Mouse (Mus musculus) left cerebral cortex, postnatal 36 days (tissue): Measurements from ENCODE around the gene Maff. TPM values are rescaled to one million over a fixed set of nuclear protein-coding genes. Genes with fewer than 3 reads are reported as not detected.

ENCODE experiments used
- DNase-seq, 2 experiments: peaks; one replicate each; pipeline ENCODE4 v3.0.0; 2021 to 2022; ENCODE audit warnings: low spot score in 2 of 2, mixed read lengths in 1 of 2
- intact Hi-C: fragments of 180-260 bp; cut with DNase I; formaldehyde crosslinking; loops from one replicate; pipeline ENCODE4 v1.15.1; 2025
- total RNA-seq, 2 experiments: library from RNA; stranded (reverse); gene quantifications; 2 replicates each; pipeline ENCODE4 v1.2.3; 2021

The Maff gene
- 1 to 10 TPM; 1.6 to 2.0 TPM for total RNA-seq

- intact Hi-C loops, result no loop called here
- no peak for DNase-seq
These were observed at the start of gene Maff for GRCm38 (mm10) chr15:79346051-79346793. Maff (plus strand) TSS chr15:79346621.

GRCm38 (mm10) chr15:79298553-79298952 lies 47.9 kb upstream of the Maff start:
- intact Hi-C loops, result no loop called here
- no peak for DNase-seq

DNA sequence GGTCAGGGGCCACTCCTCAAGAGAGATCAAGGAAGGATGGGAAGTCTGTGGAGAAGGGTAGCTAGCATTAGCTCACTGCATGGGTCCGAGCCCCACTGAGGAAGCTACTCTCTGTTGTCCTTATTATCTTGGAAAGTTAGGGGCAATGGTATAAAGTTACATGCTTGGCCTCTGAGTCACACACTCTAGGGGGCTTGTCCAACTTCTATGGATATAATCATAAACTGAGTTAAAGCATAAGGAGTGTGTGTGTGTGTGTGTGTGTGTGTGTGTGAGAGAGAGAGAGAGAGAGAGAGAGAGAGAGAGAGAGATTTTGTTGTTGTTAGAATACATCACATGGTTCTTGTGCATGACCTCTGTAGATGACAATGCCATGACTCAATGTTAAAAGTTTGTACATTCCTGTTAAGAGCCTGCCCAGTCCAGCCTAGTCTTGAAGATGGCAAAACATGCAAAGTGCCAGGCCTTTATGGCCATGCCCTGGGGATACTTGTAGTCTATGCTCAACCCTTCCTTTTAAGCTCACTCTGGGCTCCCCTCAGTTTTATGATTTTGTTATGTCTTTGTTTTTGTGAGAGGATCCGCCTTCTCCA lies 46.8 kb upstream of the Maff start:
- intact Hi-C loops, result no loop called here
- no peak for DNase-seq

GRCm38 (mm10) chr15:79303725-79304124 lies 42.7 kb upstream of the Maff start:
- DNase-seq, result no peak
- intact Hi-C loops, result no loop called here

DNA sequence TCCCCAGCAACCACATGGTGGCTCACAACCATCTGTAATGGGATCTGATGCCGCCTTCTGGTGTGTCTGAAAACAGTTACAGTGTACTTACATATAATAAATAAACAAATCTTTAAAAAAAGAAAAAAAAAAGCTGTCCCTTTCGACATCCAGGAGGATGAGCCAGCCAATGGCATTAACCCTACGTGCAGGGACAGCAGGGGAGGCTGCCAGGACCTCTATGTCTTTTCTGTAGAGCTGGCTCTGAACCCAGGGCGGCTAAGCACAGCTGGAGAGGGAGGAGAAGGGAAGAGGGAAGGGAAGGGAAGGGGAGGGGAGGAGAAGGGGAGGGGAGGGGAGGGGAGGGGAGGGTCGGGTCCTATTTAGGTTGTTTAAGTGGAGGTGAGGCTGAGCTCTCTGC lies 41.6 kb upstream of the Maff start:
- DNase-seq, result no peak
- intact Hi-C loops, result no loop called here

DNA sequence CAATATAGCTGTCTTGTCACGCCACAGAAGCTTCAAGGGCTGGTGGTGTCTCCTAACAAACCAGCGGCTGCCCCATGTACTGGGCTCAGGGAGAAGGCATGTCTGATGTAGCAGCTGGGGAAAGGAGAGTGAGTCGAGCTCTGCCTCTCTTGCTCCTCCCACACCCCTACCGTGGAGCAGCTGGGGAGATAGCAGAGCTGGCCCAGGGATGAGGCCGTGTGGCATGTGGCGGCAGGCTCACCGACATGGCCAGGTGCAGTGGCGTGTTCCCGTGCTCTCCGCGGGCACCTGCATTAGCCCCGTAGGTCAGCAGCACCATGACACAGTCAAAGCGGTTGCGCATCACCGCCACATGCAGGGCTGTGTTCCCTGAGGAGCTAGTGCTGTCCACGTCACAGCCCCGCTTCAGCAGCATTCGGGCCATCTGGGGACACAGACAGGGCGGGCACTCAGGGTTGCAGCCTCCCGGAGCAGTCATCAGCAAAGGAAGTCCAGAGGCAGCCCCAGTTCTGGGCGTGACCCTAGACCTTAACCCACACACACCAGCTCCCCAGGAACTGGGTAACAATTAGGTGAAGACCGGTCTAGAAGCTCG lies 40.3 kb upstream of the Maff start:
- intact Hi-C loops, result no loop called here
- DNase-seq, result no peak

DNA sequence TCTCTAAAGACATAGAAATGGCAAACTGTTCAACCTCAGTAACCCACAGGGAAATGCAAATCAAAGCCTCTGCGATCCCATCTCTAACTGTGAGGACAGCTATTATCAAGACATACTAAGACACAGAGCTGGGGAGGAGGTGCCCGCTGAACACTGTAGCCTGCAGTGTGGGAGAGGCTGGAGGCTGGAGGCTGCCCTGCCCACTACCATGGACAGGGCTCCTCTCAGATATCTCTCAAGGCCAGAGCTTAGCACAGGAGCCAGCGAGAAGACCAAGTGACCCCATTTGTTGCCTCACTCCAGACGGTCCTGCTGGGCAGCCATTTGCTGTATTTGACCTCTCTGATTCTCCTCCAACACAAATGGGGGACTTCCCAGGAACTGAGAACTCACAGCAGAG lies 38.6 kb upstream of the Maff start:
- intact Hi-C loops, result no loop called here
- no peak for DNase-seq

GRCm38 (mm10) chr15:79313848-79314369 lies 32.5 kb upstream of the Maff start:
- DNase-seq, result no peak
- intact Hi-C loops, result no loop called here

- intact Hi-C loops, result no loop called here
- DNase-seq, result no peak
These were observed 24.7 kb upstream of the Maff start for GRCm38 (mm10) chr15:79321733-79322190.

DNA sequence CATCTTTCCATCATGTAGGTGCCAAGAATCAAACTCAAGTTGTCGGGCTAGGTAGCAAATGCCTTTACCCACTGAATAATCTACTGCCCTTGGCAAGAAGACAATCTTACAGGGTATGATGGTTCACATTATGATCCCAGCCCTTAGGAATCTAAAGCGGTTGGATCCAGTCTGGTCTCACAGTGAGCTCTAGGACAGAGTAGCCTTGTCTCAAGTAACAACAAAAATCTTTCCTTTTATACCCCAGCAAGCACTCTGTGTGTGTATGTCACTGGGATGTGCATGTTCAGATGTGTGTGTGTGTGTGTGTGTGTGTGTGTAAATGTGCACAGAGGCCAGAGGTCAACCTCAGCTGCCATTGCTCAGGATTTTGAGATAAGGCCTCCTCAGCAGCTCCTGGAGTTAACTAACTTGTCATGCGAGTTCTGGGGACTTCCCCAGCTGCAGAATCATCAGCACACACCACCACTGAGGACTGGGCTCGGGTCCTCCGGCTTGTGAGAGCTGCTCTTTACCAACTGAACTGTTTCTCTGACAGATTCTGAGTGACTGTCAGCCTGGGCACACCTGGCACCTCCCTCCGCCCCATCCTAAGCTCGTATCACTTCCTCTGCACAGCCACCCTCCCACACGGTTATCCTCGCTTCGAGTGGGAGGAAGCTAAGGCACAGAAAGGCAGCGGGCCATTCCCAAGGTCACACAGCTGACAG lies 24.0 kb upstream of the Maff start:
- intact Hi-C loops, result no loop called here
- no peak for DNase-seq

- no peak for DNase-seq
- intact Hi-C loops, result no loop called here
These were observed 23.2 kb upstream of the Maff start for GRCm38 (mm10) chr15:79322991-79323790.

- no peak for DNase-seq
- intact Hi-C loops, result no loop called here
These were observed 22.6 kb upstream of the Maff start for GRCm38 (mm10) chr15:79323791-79324155.

DNA sequence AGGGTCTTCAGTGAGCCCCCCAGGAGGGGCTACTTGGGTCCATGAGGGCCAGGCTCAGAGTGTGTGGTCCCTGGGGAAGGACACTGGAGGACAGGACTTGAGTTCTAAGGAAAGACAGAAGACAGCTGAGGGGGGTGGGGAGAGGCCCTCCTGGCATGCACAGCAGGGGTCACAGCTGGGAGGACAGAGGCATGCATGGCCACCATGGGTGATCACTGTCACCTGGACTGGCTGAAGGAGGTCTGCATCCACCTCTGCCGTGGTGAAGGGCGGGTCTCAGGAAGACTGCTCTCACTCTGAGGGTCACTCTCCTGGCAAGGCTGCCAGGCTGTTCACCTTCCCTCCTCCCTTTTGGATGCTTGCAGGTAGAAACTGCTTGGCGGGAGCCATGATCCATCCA lies 22.0 kb upstream of the Maff start:
- intact Hi-C loops, result no loop called here
- no peak for DNase-seq

GRCm38 (mm10) chr15:79325742-79326141 lies 20.7 kb upstream of the Maff start:
- intact Hi-C loops, result no loop called here
- DNase-seq, result no peak

- intact Hi-C loops, result no loop called here
These were observed 20.2 kb upstream of the Maff start for GRCm38 (mm10) chr15:79326264-79326663.

DNA sequence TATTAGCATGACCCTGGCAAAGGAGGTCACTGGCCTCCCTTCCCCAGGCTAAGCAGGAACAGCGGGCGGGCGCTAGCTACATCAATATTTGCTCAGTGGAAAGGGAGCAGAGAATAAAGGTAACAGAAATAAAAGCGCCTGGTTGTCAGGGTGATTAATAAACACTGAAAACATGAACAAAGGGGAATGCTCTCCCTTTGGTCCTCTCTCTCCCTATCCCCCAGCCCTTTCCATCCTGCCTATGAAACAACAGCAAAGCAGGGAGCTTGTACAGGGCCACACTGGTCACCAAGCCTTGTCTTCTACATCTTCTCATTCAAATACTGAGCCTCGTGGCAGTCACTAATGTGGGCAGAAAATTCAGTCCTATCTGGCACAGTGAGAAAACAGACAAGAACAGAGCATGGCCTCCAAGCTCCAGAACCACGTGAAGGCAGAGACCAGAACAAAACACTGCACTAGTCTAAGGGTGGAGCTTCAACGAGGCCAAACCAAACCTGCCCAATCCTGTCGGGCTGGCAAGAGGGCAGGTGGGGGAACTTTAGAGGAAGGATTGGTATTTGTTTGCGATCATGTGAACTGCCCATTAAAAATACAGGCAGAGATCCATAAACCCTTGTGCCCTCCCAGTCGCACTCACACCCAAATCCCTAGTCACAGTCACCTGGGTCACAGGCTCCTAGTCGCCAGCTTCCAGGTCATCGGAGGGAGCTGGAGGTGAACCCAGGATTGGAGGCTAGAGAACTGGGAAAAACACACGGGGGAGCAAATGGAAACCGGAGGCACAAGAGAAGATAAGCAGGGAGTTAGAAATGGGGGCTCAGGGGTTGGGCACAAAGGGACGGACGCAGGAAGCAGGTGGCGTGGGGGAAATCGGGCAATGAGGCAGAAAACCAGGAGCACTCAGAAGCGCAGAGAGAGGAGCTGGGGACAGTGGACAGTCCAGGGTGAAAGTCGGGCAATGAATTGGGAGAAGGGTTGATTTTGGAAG lies 19.2 kb upstream of the Maff start:
- intact Hi-C loops, result no loop called here
- DNase-seq, result peak; percentile 37 to 42

More at GRCm38 (mm10) chr15:79326264-79326663, 20.2 kb upstream of the Maff start:
- no peak for DNase-seq

DNA sequence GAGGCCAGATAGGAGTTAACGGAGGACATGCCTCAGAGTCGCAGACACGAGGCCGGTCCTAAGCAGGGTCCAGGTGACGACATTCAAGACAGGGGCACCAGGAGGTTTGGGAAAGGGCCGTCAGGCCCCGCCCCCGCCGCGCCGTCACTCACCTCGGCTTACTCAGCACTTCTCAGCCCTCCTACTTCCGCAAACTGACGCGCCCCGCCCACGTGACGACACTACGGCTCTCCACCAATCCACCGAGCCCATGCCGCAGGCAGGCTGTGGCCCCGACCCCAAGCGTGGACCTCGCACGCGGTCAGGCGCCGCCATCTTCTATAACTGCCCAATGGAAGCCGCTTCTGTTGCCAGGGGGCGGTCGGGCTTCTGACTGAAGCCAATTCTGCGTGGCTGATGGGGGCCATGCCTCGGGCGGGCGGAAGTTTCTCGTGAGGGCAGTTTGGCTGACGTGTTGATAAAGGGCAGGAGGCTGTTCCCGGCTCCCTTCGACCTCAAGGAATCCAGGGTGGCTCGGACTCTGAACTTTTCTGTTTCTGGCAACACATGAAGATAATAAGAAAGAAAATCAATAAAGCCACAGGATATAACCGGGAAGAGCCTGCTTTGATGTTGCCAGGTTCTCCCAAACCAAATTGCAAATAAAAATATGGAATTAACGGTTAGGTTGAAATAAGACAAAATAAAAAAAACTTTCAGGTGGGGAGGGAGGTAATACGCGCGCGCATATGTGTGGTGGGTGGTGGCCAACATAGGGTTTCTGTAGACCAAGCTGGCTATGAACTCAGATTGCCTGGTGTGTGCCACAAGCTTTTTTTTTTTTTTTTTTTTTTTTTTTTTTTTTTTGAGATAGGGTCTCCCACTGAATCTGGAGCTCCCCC lies 18.1 kb upstream of the Maff start, which contains the start of gene Pla2g6:
TSS of gene Pla2g6 (minus strand) at position 333 of the 881 bp plus-strand sequence.
- intact Hi-C loops, result no loop called here

More for the DNA sequence above, 18.1 kb upstream of the Maff start, which contains the start of gene Pla2g6:
- DNase-seq, result peak; percentile 98 to 99
